Mouse (Mus musculus) kidney, adult 2 months (tissue): ENCODE measurements at regions not wholly inside any gene's neighbourhood (a gene's known extent, or its start where the extent isn't known, plus 50 kb on each side); places are given as distances from the start of the nearest gene placed in this dataset.

Experiments used
- CTCF ChIP-seq: fragments of 200-500 bp; conservative IDR thresholded peaks from 2 replicates; pipeline ENCODE4 v1.5.1; 2011; ENCODE audit warnings: low read depth, mild to moderate bottlenecking, control low read depth, low read length, moderate library complexity, mixed read lengths; ENCODE audit not compliant: insufficient read depth, insufficient read length
- POLR2A ChIP-seq: fragments of 200-500 bp; IDR thresholded peaks from one replicate; pipeline ENCODE4 v1.6.1; 2011; ENCODE audit warnings: low read depth, low read length, control low read depth

DNA sequence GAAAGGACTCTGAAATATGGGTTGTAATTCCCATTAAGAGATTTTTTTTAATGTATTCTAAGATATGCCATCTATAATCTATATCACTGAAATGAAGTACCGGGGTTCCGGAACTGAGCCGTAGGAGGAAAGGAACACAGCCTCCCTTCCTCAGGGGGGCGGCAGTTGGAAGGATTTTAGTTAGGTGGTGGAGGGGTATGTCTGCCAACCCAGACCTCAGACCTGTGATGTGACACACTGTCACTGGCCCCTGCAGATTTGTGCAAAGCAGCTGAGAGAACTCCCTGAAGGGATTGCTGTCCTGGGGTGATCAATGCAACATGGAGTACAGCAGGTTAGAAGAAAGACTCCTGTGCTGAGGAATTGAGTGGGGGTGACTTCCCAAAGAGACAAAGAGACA is 470.2 kb upstream of the Gulo start:
- TF ChIP-seq POLR2A, result no peak
- no peak for TF ChIP-seq CTCF
